Mouse (Mus musculus): ENCODE data around the gene Pcnt.

- no peak; the same call in 1 of the 2 replicates for TF ChIP-seq CTCF (IDR thresholded peaks at IDR 0.05; ENCODE audit: low read depth, low read length)
- TF ChIP-seq POLR2A (IDR thresholded peaks at IDR 0.05; ENCODE audit: borderline replicate concordance, low read depth, low read length), result no peak
These were observed 96.0 kb downstream of the Pcnt start for GRCm38 (mm10) chr10:76346589-76346988.
